Mouse (Mus musculus) liver, adult 2 months (tissue): ENCODE measurements around the gene Alpk3.

Experiments used
- CTCF ChIP-seq: fragments of 200-500 bp; IDR thresholded peaks from 2 replicates; pipeline ENCODE4 v1.5.1; 2011; ENCODE audit warnings: low read depth, low read length, control low read depth
- POLR2A ChIP-seq: fragments of 200-500 bp; IDR thresholded peaks from 2 replicates; pipeline ENCODE4 v1.6.1; 2011; ENCODE audit warnings: low read length, control low read depth; ENCODE audit not compliant: insufficient read depth; ENCODE audit errors: extremely low read depth

GRCm38 (mm10) chr7:81108226-81108625, 50.8 kb downstream of the Alpk3 start:
- no peak for TF ChIP-seq POLR2A
- no peak for TF ChIP-seq CTCF
